Mouse (Mus musculus) forebrain, embryonic 11.5 days (tissue): Measurements from ENCODE around the gene Gm20521. TPM values are rescaled to one million over a fixed set of nuclear protein-coding genes. Genes with fewer than 3 reads are reported as not detected.

ENCODE experiments used
- ATAC-seq: fragments of 200-750 bp; cut with Nextera tagmentation; replicated peaks from 2 replicates; pipeline ENCODE4 v1.8.0; 2017; ENCODE audit warnings: moderate TSS enrichment; ENCODE audit not compliant: low FRiP score
- DNase-seq: peaks from one replicate; pipeline ENCODE4 v3.0.0-alpha.2; 2017; ENCODE audit warnings: low spot score
- H3K27ac ChIP-seq: fragments of 300-500 bp; sonication (generic); 2 replicates; pipeline ENCODE4 v1.5.1; 2014; ENCODE audit warnings: low read depth, low read length
- H3K27me3 ChIP-seq: fragments of 300-500 bp; sonication (generic); 2 replicates; pipeline ENCODE4 v1.6.1; 2014; ENCODE audit warnings: mild to moderate bottlenecking, low read length, mixed read lengths; ENCODE audit not compliant: control insufficient read depth, insufficient read depth
- H3K36me3 ChIP-seq: fragments of 300-500 bp; sonication (generic); 2 replicates; pipeline ENCODE4 v1.6.1; 2014; ENCODE audit warnings: mild to moderate bottlenecking, low read length, moderate library complexity, mixed read lengths; ENCODE audit not compliant: control insufficient read depth, insufficient read depth
- H3K4me1 ChIP-seq: fragments of 300-500 bp; sonication (generic); replicated peaks from 2 replicates; pipeline ENCODE4 v1.6.1; 2014; ENCODE audit warnings: low read length, mixed read lengths; ENCODE audit not compliant: control insufficient read depth, insufficient read depth
- H3K4me2 ChIP-seq: fragments of 300-500 bp; sonication (generic); 2 replicates; pipeline ENCODE4 v1.6.1; 2014; ENCODE audit warnings: low read depth, mild to moderate bottlenecking, low read length, moderate library complexity, mixed read lengths; ENCODE audit not compliant: severe bottlenecking
- H3K4me3 ChIP-seq: fragments of 300-500 bp; sonication (generic); 2 replicates; pipeline ENCODE4 v1.5.1; 2014; ENCODE audit warnings: low read depth, low read length
- H3K9ac ChIP-seq: fragments of 300-500 bp; sonication (generic); 2 replicates; pipeline ENCODE4 v1.6.1; 2014; ENCODE audit warnings: low read length
- H3K9me3 ChIP-seq: fragments of 300-500 bp; sonication (generic); 2 replicates; pipeline ENCODE4 v1.6.1; 2016; ENCODE audit warnings: low read length, mixed read lengths; ENCODE audit not compliant: control insufficient read depth
- WGBS: fragments of 180-500 bp; shearing (Covaris S2); extraction: QIAGEN DNeasy Blood & Tissue Kit; methylation state at CpG from one replicate; pipeline ENCODE4 v1.1.7; 2014; 5-methylcytosine and 5-hydroxymethylcytosine counted together
- polyA plus RNA-seq: library from polyadenylated mRNA; unstranded; fragments of >200 nt; fragmentation: Nextera tagmentation; extraction: Ambion mirVana; gene quantifications from 2 replicates; pipeline ENCODE4 v1.2.1, GENCODE M21; 2014

Gm20521 gene
- polyA plus RNA-seq, 1 experiment from 2014 or later: not detected

GRCm38 (mm10) chr14:54903641-54904040 is 20.4 kb downstream of the Gm20521 start:
- H3K27ac ChIP-seq: no peak overlapping the region
- no peak overlapping the region for H3K4me2 ChIP-seq
- no peaks in the 10 kb centered on the region for H3K4me1 ChIP-seq
- 94% methylated on average over 4 of the region's 4 CpGs for WGBS
- H3K9ac ChIP-seq: no peak overlapping the region
- DNase-seq (no peak), ATAC-seq (no peak)
- peaks cover 3% of the 10 kb centered on the region; the same call in 1 of the 2 replicates for H3K36me3 ChIP-seq
- H3K27me3 ChIP-seq: no peaks in the 10 kb centered on the region
- no peak overlapping the region for H3K4me3 ChIP-seq
- no peaks in the 10 kb centered on the region for H3K9me3 ChIP-seq

- Histone ChIP-seq H3K9ac (no peak overlapping the region), H3K4me3 (no peak overlapping the region), H3K4me1 (peaks cover 6% of the 10 kb centered on the region), H3K9me3 (no peaks in the 10 kb centered on the region), H3K36me3 (peaks cover 3% of the 10 kb centered on the region; the same call in 1 of the 2 replicates), H3K4me2 (no peak overlapping the region), H3K27ac (no peak overlapping the region), H3K27me3 (no peaks in the 10 kb centered on the region)
- 77% methylated on average over 7 of the region's 7 CpGs for WGBS
- no peak for DNase-seq
- no peak for ATAC-seq
Measured at GRCm38 (mm10) chr14:54908682-54909081, 25.4 kb downstream of the Gm20521 start.

- DNase-seq (peak; percentile 68), ATAC-seq (peak; percentile 57)
- peak overlapping the region; percentile 53 for H3K27ac ChIP-seq
- peaks cover under 1% of the 10 kb centered on the region; the same call in 1 of the 2 replicates for H3K36me3 ChIP-seq
- H3K27me3 ChIP-seq: no peaks in the 10 kb centered on the region
- peaks cover 6% of the 10 kb centered on the region for H3K4me1 ChIP-seq
- peak overlapping the region; percentile 92 for H3K9ac ChIP-seq
- H3K9me3 ChIP-seq: no peaks in the 10 kb centered on the region
- WGBS: 2% methylated on average over 65 of the region's 69 CpGs
- H3K4me3 ChIP-seq: peak overlapping the region; percentile 88
- H3K4me2 ChIP-seq: peak overlapping the region; percentile 100
Measured at GRCm38 (mm10) chr14:54912109-54912850, 29.0 kb downstream of the Gm20521 start.

- Histone ChIP-seq H3K9ac (peak within 1 kb of the TSS; percentile 92), H3K4me2 (peak within 1 kb of the TSS; percentile 100), H3K9me3 (no peaks in the 10 kb centered on the region), H3K4me3 (peak within 1 kb of the TSS; percentile 88), H3K36me3 (no peaks in the 10 kb centered on the region; the same call in 1 of the 2 replicates), H3K27ac (peak within 1 kb of the TSS; percentile 53), H3K4me1 (peaks cover 6% of the 10 kb centered on the region), H3K27me3 (no peaks in the 10 kb centered on the region)
- ATAC-seq: peak; percentile 95
- DNase-seq: peak; percentile 89
- under 1% methylated on average over 28 of the region's 28 CpGs for WGBS
Measured at GRCm38 (mm10) chr14:54912886-54913285, 29.6 kb downstream of the Gm20521 start, which contains the start of gene Slc22a17. Gene Slc22a17 (minus strand): TSS chr14:54913132.

- Histone ChIP-seq H3K27ac (peak overlapping the region; percentile 53; the same call in 1 of the 2 replicates), H3K4me3 (peak overlapping the region; percentile 88), H3K9ac (peak overlapping the region; percentile 92), H3K36me3 (no peaks in the 10 kb centered on the region; the same call in 1 of the 2 replicates), H3K27me3 (no peaks in the 10 kb centered on the region), H3K4me2 (peak overlapping the region; percentile 100), H3K4me1 (peaks cover 6% of the 10 kb centered on the region), H3K9me3 (no peaks in the 10 kb centered on the region)
- ATAC-seq (peak; percentile 6; the same call in 1 of the 2 replicates), DNase-seq (no peak)
- WGBS: 17% methylated on average over 10 of the region's 10 CpGs
Measured at GRCm38 (mm10) chr14:54913343-54913742, 30.1 kb downstream of the Gm20521 start.

- Histone ChIP-seq H3K36me3 (peaks cover 25% of the 10 kb centered on the region), H3K9me3 (peaks cover 14% of the 10 kb centered on the region), H3K4me1 (peaks cover 2% of the 10 kb centered on the region; the same call in 1 of the 2 replicates), H3K9ac (no peak overlapping the region), H3K4me2 (no peak overlapping the region), H3K27ac (no peak overlapping the region), H3K27me3 (no peaks in the 10 kb centered on the region), H3K4me3 (no peak overlapping the region)
- DNase-seq (no peak), ATAC-seq (no peak)
- 94% methylated on average over 16 of the region's 16 CpGs for WGBS
Measured at GRCm38 (mm10) chr14:54920076-54920685, 36.9 kb downstream of the Gm20521 start.

GRCm38 (mm10) chr14:54924641-54925348 is 41.6 kb downstream of the Gm20521 start:
- ATAC-seq (peak; percentile 60), DNase-seq (peak; percentile 77)
- H3K4me1 ChIP-seq: peaks cover 14% of the 10 kb centered on the region; the same call in 1 of the 2 replicates

More at GRCm38 (mm10) chr14:54924641-54925348, 41.6 kb downstream of the Gm20521 start:
- H3K27ac ChIP-seq: peak overlapping the region; percentile 98
- peak overlapping the region; percentile 52 for H3K4me3 ChIP-seq
- H3K27me3 ChIP-seq: no peaks in the 10 kb centered on the region
- peaks cover 14% of the 10 kb centered on the region for H3K9me3 ChIP-seq
- WGBS: 6% methylated on average over 7 of the region's 7 CpGs
- H3K9ac ChIP-seq: peak overlapping the region; percentile 95
- H3K4me2 ChIP-seq: peak overlapping the region; percentile 96
- peaks cover 25% of the 10 kb centered on the region for H3K36me3 ChIP-seq
